Mouse (Mus musculus) heart, postnatal 0 days (tissue): Measurements from ENCODE around the gene Olfr784.

Experiments used
- CTCF ChIP-seq: IDR thresholded peaks from 2 replicates; pipeline ENCODE4 v1.5.1; 2016; ENCODE audit warnings: antibody characterized with exemption, control low read depth, low read depth
- EP300 ChIP-seq: IDR thresholded peaks from 2 replicates; pipeline ENCODE4 v1.6.1; 2016; ENCODE audit warnings: antibody characterized with exemption, low read depth

GRCm38 (mm10) chr10:129357307-129357706 lies 26.6 kb upstream of the Olfr784 start:
- no peak for TF ChIP-seq CTCF
- TF ChIP-seq EP300, result no peak
